Mouse (Mus musculus) lung, adult 2 months (tissue): ENCODE results near the gene Kiss1r. TPM values are rescaled to one million over a fixed set of nuclear protein-coding genes. Genes with fewer than 3 reads are reported as not detected.
A peak's percentile ranks its signal among the peaks of the same experiment; 100 is the strongest.

Source experiments
- DNase-seq: peaks from one replicate; pipeline ENCODE4 v3.0.0; 2022
- H3K4me1 ChIP-seq: fragments of 200-500 bp; 2 replicates; pipeline ENCODE4 v1.6.1; 2011; ENCODE audit warnings: low read length; ENCODE audit not compliant: control insufficient read depth, insufficient read depth
- H3K4me3 ChIP-seq: fragments of 200-500 bp; replicated peaks from 2 replicates; pipeline ENCODE3; 2011; ENCODE audit warnings: low read depth, mild to moderate bottlenecking, control low read depth, low read length; ENCODE audit errors: extremely low read depth
- CTCF ChIP-seq: fragments of 200-500 bp; IDR thresholded peaks from 2 replicates; pipeline ENCODE4 v1.5.1; 2011; ENCODE audit warnings: mild to moderate bottlenecking, low read length, control low read depth; ENCODE audit not compliant: insufficient read depth
- POLR2A ChIP-seq: fragments of 200-500 bp; IDR thresholded peaks from 2 replicates; pipeline ENCODE4 v1.6.1; 2011; ENCODE audit warnings: low read depth, mild to moderate bottlenecking, control low read depth, low read length, borderline replicate concordance; ENCODE audit errors: extremely low read depth
- WGBS: fragments of 180-500 bp; shearing (Covaris S2); methylation state at CpG from one replicate; pipeline ENCODE4 v1.1.7; 2018; 5-methylcytosine and 5-hydroxymethylcytosine counted together
- polyA plus RNA-seq: library from polyadenylated mRNA; depleted of rRNA; stranded (reverse); fragments of >200 nt; gene quantifications from 2 replicates; pipeline ENCODE4 v1.2.3, GENCODE M21; 2012

Gene Kiss1r
- polyA plus RNA-seq, 1 experiment = 20.9 TPM

DNA sequence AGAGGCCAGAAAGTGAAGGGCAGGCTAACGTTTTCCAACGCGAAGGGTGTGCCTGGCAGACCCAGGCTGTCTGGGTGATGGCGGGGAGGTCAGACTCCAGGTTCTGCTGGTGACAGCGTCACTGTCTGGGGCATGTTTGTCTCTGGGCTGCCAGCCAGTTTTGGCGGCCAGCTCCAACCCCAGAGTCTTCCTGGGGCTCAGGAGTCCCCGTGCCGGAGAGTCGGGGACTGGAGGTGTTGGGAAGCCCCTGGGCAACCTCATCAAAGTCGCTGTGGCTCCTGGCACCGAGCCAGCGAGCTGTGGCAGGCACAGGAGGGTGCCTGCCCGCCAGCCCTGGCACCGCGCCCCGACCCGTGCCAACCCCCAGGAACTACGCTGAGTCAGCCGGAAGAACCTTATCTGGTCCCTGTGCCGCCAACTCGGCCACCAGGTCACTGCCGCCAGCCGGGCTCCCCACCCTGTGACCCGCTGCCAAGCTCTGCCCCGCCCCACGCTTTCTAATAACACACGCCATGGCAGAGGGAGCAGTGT lies 20.2 kb downstream of the Kiss1r start:
- DNase-seq = peak; percentile 87
- peaks cover 40% of the 10 kb centered on the region for H3K4me1 ChIP-seq
- TF ChIP-seq CTCF (no peak), POLR2A (no peak)
- H3K4me3 ChIP-seq = no peak overlapping the region
- WGBS = 2% methylated on average over 27 of the region's 27 CpGs

- TF ChIP-seq POLR2A (no peak), CTCF (no peak)
- Histone ChIP-seq H3K4me1 (peaks cover 36% of the 10 kb centered on the region), H3K4me3 (no peak overlapping the region)
- 73% methylated on average over 11 of the region's 11 CpGs for WGBS
- DNase-seq = no peak
These were observed 21.2 kb downstream of the Kiss1r start for GRCm38 (mm10) chr10:79937775-79938526.

DNA sequence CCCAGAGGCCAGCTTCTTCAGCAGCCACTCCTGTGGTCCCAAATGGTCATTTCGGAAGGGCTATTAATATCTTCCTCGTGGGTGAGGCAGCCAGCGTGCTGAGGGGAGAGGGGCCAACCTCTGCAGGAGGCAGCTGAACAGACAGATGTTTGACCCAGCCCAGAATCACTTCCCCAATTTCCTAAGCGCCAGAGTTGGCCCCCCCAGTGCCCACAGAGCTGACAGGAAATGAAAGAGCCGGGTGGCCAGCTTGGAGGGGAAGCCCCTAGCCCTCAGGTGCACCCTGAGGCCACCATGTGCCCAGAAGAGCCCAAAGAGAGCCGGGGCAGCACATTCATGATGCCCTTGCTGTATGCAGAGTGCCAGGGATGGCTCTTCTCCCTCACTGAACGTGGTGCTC lies 24.0 kb downstream of the Kiss1r start:
- peaks cover 20% of the 10 kb centered on the region for H3K4me1 ChIP-seq
- WGBS = 47% methylated on average over 7 of the region's 7 CpGs
- no peak for DNase-seq
- H3K4me3 ChIP-seq = no peak overlapping the region
- TF ChIP-seq POLR2A = no peak
- TF ChIP-seq CTCF = no peak

DNA sequence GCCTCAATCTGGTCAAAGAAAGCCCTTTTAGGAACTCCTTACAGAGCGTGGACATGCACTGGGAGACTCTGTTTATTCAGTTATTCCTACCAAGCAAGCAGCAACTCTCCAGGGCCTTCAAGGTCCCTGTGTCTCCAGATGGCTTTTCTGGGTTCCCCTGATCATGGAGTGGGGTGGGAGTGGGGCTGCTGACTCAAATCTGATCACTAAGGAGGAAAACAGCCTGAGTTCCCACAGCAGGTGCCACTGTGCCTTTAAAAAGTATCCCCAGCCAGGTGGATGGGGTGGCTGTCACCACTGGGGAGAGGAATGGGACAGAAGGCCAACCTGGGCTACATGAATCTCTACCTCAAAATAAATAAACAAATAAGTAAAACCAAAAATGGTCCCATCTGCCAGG lies 26.2 kb downstream of the Kiss1r start:
- no peak for TF ChIP-seq POLR2A
- TF ChIP-seq CTCF = no peak
- H3K4me3 ChIP-seq = no peak overlapping the region
- 91% methylated on average over 1 of the region's 1 CpGs for WGBS
- peaks cover 5% of the 10 kb centered on the region for H3K4me1 ChIP-seq
- no peak for DNase-seq

DNA sequence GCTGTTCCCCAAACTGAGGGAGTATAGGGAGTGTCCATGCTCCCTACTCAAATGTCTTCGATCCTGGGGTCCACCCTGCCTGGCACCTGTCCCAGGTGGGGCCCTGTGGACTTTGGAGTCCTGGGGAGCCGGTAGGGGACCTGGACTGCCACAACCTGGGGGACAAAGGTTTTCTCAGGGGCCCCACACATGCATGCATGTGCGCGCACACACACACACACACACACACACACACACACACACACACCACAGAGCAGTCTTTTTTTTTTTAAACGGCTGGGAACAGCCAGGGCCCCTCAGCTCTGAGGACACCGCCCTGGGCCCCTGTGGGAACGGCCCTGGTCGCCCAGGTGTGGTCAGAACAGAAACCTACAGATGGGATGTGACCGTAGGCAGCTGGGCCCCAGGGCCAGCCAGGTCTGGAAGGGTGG lies 26.7 kb downstream of the Kiss1r start:
- 76% methylated on average over 9 of the region's 9 CpGs for WGBS
- DNase-seq = no peak
- no peak for TF ChIP-seq CTCF
- no peak for TF ChIP-seq POLR2A
- Histone ChIP-seq H3K4me1 (peaks cover 5% of the 10 kb centered on the region), H3K4me3 (no peak overlapping the region)

GRCm38 (mm10) chr10:79945507-79946234 lies 28.9 kb downstream of the Kiss1r start:
- WGBS = 60% methylated on average over 16 of the region's 16 CpGs
- DNase-seq = peak; percentile 50
- Histone ChIP-seq H3K4me3 (no peak overlapping the region), H3K4me1 (peaks cover 5% of the 10 kb centered on the region)
- TF ChIP-seq POLR2A (no peak), CTCF (no peak)

DNA sequence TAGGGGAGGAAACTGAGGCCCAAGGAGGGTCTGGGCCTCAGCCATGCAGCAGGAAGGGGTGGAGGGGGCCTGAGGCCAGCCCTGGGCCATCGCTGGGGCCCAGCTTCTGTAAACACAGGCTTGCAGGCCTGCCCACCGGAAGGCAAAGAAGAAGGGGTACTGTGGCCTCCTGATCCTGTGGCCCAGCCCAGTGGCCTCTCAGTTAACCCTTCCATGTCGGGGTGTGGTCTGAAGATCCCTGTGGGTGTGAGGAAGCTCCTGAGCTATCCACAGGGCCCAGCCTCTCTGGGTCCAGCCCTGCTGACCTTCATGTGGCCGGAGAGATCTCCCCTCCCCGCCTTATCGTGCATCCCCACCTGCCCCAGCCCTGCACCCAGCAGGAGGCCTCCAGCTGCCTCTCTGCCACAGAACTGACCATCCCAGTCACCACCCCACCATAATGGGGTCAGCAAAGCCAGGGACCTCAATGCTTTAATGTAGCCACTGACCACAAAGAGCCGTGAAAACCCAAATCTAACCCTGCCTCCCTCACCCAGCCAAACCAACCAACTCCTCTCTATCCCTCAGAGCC lies 30.1 kb downstream of the Kiss1r start:
- no peak for DNase-seq
- TF ChIP-seq CTCF (no peak), POLR2A (no peak)

GRCm38 (mm10) chr10:79947502-79947901 lies 30.7 kb downstream of the Kiss1r start:
- TF ChIP-seq POLR2A (no peak), CTCF (no peak)

More for the DNA sequence above, 30.1 kb downstream of the Kiss1r start:
- Histone ChIP-seq H3K4me1 (peaks cover 5% of the 10 kb centered on the region), H3K4me3 (no peak overlapping the region)
- 42% methylated on average over 7 of the region's 7 CpGs for WGBS

DNA sequence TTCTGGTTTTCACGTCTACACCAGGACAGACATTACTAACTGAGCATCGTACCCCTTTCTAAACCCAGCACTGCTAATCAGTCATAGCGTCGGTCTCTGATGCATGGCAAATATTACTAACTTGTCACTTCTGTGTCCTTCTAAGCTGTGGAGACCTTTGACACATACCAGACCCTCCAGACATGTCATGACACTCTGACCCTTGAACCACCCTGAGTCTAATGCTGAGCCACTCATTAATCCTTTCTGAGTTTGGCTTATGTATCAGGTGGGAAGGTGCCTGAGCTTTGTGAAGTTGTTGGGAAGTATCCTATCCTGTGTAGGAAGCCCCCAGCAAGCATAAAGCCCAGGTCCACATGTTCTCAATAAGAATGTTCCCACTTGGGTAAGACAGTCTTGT lies 33.1 kb downstream of the Kiss1r start:
- Histone ChIP-seq H3K4me1 (peaks cover 5% of the 10 kb centered on the region), H3K4me3 (no peak overlapping the region)
- DNase-seq = no peak
- TF ChIP-seq CTCF = no peak
- no peak for TF ChIP-seq POLR2A
- 92% methylated on average over 4 of the region's 4 CpGs for WGBS

More at GRCm38 (mm10) chr10:79947502-79947901, 30.7 kb downstream of the Kiss1r start:
- peaks cover 5% of the 10 kb centered on the region for H3K4me1 ChIP-seq
- WGBS = 80% methylated on average over 6 of the region's 6 CpGs
- DNase-seq = no peak
- no peak overlapping the region for H3K4me3 ChIP-seq
